Mouse (Mus musculus) CH12.LX (cell line): ENCODE measurements around the gene Rpl41.
"Not testable (repeated sequence)": the region's sequence is repeated elsewhere in the genome, so short reads cannot be mapped to it uniquely, and the experiment has no call there.

Experiments
- CTCF ChIP-seq, 2 experiments: IDR thresholded peaks in 1 of 2; conservative IDR thresholded peaks in 1 of 2; 2 replicates each; pipeline ENCODE4 v1.5.1; 2011 to 2012; ENCODE audit warnings: low read depth in 2 of 2, low read length in 2 of 2, improper control_type of control experiment in 1 of 2, inconsistent platforms in 1 of 2, mild to moderate bottlenecking in 1 of 2, moderate library complexity in 1 of 2
- HCFC1 ChIP-seq: IDR thresholded peaks from 2 replicates; pipeline ENCODE4 v1.6.1; 2012; ENCODE audit warnings: low read depth, mild to moderate bottlenecking, inconsistent platforms, low read length, improper control_type of control experiment
- IRF4 ChIP-seq: IDR thresholded peaks from 2 replicates; pipeline ENCODE4 v1.6.1; 2014; ENCODE audit warnings: low read depth, mild to moderate bottlenecking, inconsistent platforms, low read length, improper control_type of control experiment
- MAX ChIP-seq: IDR thresholded peaks from 2 replicates; pipeline ENCODE4 v1.6.1; 2011; ENCODE audit warnings: low read length, improper control_type of control experiment
- MYC ChIP-seq: IDR thresholded peaks from 2 replicates; pipeline ENCODE4 v1.6.1; 2011; ENCODE audit warnings: low read depth, mild to moderate bottlenecking, improper control_type of control experiment, low read length
- POLR2A ChIP-seq: IDR thresholded peaks from 2 replicates; pipeline ENCODE4 v1.6.1; 2011; ENCODE audit warnings: low read depth, mild to moderate bottlenecking, improper control_type of control experiment, low read length
- TCF12 ChIP-seq: IDR thresholded peaks from 2 replicates; pipeline ENCODE4 v1.6.1; 2014; ENCODE audit warnings: low read depth, mild to moderate bottlenecking, inconsistent platforms, low read length, improper control_type of control experiment
- USF1 ChIP-seq: IDR thresholded peaks from 2 replicates; pipeline ENCODE4 v1.6.1; 2014; ENCODE audit warnings: low read depth, mild to moderate bottlenecking, inconsistent platforms, low read length, improper control_type of control experiment
- USF2 ChIP-seq: conservative IDR thresholded peaks from 2 replicates; pipeline ENCODE4 v1.6.1; 2011; ENCODE audit warnings: low read depth, low read length, improper control_type of control experiment

DNA sequence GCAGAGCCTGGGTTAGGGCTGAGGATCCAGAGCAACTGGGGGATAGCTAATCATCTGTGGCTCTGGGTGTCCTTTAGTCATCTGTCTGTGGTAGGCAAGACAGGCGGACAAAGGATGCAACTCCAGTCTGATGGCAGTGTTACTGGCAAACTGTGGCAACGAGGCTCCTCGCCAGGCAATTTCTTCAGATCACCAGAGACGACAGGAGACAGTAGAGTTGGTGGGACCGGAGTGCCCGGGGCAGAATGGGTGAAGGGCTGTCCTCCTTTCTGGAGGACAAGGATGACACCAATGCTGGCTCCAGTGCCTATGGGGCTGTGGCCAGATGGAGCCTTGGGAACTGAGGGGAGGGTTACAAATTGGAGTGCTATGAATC, 565 bp upstream of the Rpl41 start:
- TF ChIP-seq HCFC1; IRF4; USF1; USF2; CTCF (conservative IDR thresholded peaks at IDR 0.05 in 1 of 2, IDR thresholded peaks at IDR 0.05 in 1 of 2; ENCODE audit: low read depth in 2 of 2, low read length in 2 of 2); MAX; MYC; POLR2A; TCF12: not testable (repeated sequence)
